Mouse (Mus musculus): ENCODE results near the gene Lao1. TPM values are rescaled to one million over a fixed set of nuclear protein-coding genes. Genes with fewer than 3 reads are reported as not detected.
"Not testable (repeated sequence)": the region's sequence is repeated elsewhere in the genome, so short reads cannot be mapped to it uniquely, and the experiment has no call there.

The Lao1 gene
- polyA plus RNA-seq (2012; rRNA removed), result 0.10 and 0.18 TPM in 2 replicates

DNA sequence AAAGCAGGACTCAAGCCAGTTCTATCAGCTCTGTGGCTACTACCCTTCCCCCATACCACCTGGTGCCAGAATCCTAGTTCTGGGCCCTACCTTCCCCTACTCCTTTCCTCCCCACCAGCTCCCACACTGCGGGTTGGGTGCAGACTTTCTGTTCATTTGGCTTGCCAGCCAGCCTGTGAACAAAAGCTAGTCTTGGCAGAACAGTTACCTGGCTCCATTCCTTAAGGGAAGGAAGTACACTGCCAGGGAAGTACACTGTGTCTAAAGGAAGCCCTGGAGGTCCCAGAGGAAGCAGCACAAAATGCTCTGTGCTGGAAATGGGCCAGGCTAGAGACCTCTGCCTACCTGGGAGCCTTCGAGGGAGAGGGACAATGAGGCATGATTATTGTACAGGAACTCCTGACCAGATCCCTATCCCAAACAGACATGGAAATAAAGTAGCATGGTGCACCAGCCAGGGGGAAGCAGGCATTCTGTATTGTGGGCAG is at the start of gene Lao1:
Gene Lao1 (plus strand): TSS at position 438 of the 488 bp plus-strand sequence.
- H3K4me1 ChIP-seq (replicated peaks; ENCODE audit: control insufficient read depth, insufficient read depth, low read length), result no peaks in the 10 kb centered on the region
- H3K36me3 ChIP-seq (ENCODE audit: control insufficient read depth, insufficient read depth, low read length), result no peaks in the 10 kb centered on the region
- no peak for DNase-seq
- H3K4me3 ChIP-seq (ENCODE audit: control insufficient read depth, insufficient read depth, low read length), result no peak within 1 kb of the TSS
- H3K27me3 ChIP-seq (ENCODE audit: control insufficient read depth, insufficient read depth, low read length), result no peaks in the 10 kb centered on the region
- WGBS, result 81% methylated on average over 2 of the region's 2 CpGs
- TF ChIP-seq CTCF (IDR thresholded peaks at IDR 0.05; ENCODE audit: borderline replicate concordance, control insufficient read depth, extremely low read depth, insufficient read depth, low read length, poor library complexity) (no peak), POLR2A (IDR thresholded peaks at IDR 0.05; ENCODE audit: control insufficient read depth, extremely low read depth, insufficient read depth, low read length, poor library complexity) (no peak)
- no peak within 1 kb of the TSS for H3K27ac ChIP-seq (ENCODE audit: control insufficient read depth, insufficient read depth, low read length)

DNA sequence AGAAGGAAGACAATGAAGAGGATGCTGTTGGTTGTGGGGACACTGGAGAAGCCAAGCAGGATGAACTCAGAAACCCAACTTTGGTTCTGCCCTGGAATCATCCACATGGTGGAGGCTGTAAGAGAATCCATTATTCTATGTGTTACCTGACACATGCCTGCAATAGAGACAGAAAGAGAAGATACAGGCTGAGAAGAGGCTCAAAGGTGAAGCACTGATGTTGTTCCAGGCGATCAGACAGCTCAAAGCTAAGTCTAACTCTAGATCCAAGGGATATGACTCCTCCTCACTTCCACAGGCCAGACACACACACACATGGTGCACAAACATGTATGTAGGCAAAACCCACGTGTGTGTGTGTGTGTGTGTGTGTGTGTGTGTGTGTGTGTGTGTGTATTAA is 44.0 kb upstream of the Lao1 start, which contains the start of gene Olfr1329:
Gene Olfr1329 (minus strand): TSS at position 101 of the 400 bp plus-strand sequence.
- WGBS, result 74% methylated on average over 2 of the region's 2 CpGs
- H3K4me3 ChIP-seq (ENCODE audit: control insufficient read depth, insufficient read depth, low read length); H3K27ac ChIP-seq (ENCODE audit: control insufficient read depth, insufficient read depth, low read length); H3K27me3 ChIP-seq (ENCODE audit: control insufficient read depth, insufficient read depth, low read length); DNase-seq; H3K4me1 ChIP-seq (replicated peaks; ENCODE audit: control insufficient read depth, insufficient read depth, low read length); H3K36me3 ChIP-seq (ENCODE audit: control insufficient read depth, insufficient read depth, low read length): not testable (repeated sequence)

DNA sequence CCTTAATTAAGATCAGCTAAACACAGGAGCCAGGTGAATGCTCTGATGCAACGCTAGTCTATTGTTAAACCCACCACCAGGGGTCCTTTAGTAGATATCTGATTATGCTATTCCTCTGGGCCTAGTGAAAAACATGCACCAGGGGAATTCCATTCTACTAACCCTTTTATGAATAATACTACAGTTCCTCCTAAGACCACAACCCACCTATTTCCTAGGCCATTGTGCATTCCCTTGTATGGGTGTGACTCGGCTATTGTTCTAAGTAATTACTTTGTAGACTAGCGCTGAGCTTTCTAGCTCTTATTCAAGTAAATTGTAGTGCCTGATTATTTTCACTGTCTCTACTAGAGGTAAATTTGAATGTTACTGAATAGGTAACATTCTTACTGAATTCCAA is 30.1 kb upstream of the Lao1 start:
- not testable (repeated sequence) for H3K27me3 ChIP-seq (ENCODE audit: control insufficient read depth, insufficient read depth, low read length); H3K36me3 ChIP-seq (ENCODE audit: control insufficient read depth, insufficient read depth, low read length); H3K4me1 ChIP-seq (replicated peaks; ENCODE audit: control insufficient read depth, insufficient read depth, low read length); H3K27ac ChIP-seq (ENCODE audit: control insufficient read depth, insufficient read depth, low read length); H3K4me3 ChIP-seq (ENCODE audit: control insufficient read depth, insufficient read depth, low read length); DNase-seq
- WGBS, result 92% methylated on average over 3 of the region's 3 CpGs

- Histone ChIP-seq H3K27me3 (ENCODE audit: control insufficient read depth, insufficient read depth, low read length) (no peaks in the 10 kb centered on the region), H3K36me3 (ENCODE audit: control insufficient read depth, insufficient read depth, low read length) (no peaks in the 10 kb centered on the region), H3K4me1 (replicated peaks; ENCODE audit: control insufficient read depth, insufficient read depth, low read length) (no peaks in the 10 kb centered on the region), H3K27ac (ENCODE audit: control insufficient read depth, insufficient read depth, low read length) (no peak within 1 kb of the TSS), H3K4me3 (ENCODE audit: control insufficient read depth, insufficient read depth, low read length) (no peak within 1 kb of the TSS)
- DNase-seq, result no peak
- 74% methylated on average over 2 of the region's 2 CpGs for WGBS
- no peak for TF ChIP-seq CTCF (IDR thresholded peaks at IDR 0.05; ENCODE audit: borderline replicate concordance, control insufficient read depth, extremely low read depth, insufficient read depth, low read length, poor library complexity)
- no peak for TF ChIP-seq POLR2A (IDR thresholded peaks at IDR 0.05; ENCODE audit: control insufficient read depth, extremely low read depth, insufficient read depth, low read length, poor library complexity)
Measured at GRCm38 (mm10) chr4:118938512-118938911, 22.9 kb upstream of the Lao1 start, which contains the start of gene Olfr1328. TSS of gene Olfr1328 (minus strand) at chr4:118938612.

DNA sequence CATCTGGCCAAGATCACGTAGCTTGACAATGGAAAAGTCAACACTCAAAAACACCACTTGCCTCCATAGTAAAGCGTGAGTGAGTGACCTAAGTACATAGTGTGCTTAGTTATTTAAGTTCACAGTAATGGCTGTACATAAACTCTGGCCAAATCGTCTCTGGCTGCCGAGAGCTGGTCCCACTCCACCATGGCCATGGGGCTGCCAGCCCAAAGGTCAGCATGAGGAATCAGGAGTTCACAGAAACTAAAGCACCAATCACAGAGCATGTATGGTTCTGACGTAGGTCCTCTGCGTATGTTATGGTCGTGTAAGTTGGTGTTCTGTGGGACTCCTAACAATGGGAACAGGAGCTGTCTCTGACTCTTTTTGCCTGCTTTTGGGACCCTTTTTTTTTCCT is 2.6 kb upstream of the Lao1 start:
- Histone ChIP-seq H3K4me3 (ENCODE audit: control insufficient read depth, insufficient read depth, low read length) (no peak overlapping the region), H3K27ac (ENCODE audit: control insufficient read depth, insufficient read depth, low read length) (no peak overlapping the region), H3K27me3 (ENCODE audit: control insufficient read depth, insufficient read depth, low read length) (no peaks in the 10 kb centered on the region), H3K4me1 (replicated peaks; ENCODE audit: control insufficient read depth, insufficient read depth, low read length) (no peaks in the 10 kb centered on the region), H3K36me3 (ENCODE audit: control insufficient read depth, insufficient read depth, low read length) (no peaks in the 10 kb centered on the region)
- DNase-seq, result no peak
- TF ChIP-seq POLR2A (IDR thresholded peaks at IDR 0.05; ENCODE audit: control insufficient read depth, extremely low read depth, insufficient read depth, low read length, poor library complexity) (no peak), CTCF (IDR thresholded peaks at IDR 0.05; ENCODE audit: borderline replicate concordance, control insufficient read depth, extremely low read depth, insufficient read depth, low read length, poor library complexity) (no peak)
- 89% methylated on average over 7 of the region's 7 CpGs for WGBS

- 94% methylated on average over 15 of the region's 15 CpGs for WGBS
- Histone ChIP-seq H3K27me3 (ENCODE audit: control insufficient read depth, insufficient read depth, low read length) (no peaks in the 10 kb centered on the region), H3K4me3 (ENCODE audit: control insufficient read depth, insufficient read depth, low read length) (no peak overlapping the region), H3K27ac (ENCODE audit: control insufficient read depth, insufficient read depth, low read length) (no peak overlapping the region), H3K4me1 (replicated peaks; ENCODE audit: control insufficient read depth, insufficient read depth, low read length) (no peaks in the 10 kb centered on the region), H3K36me3 (ENCODE audit: control insufficient read depth, insufficient read depth, low read length) (no peaks in the 10 kb centered on the region)
- no peak for DNase-seq
- TF ChIP-seq CTCF (IDR thresholded peaks at IDR 0.05; ENCODE audit: borderline replicate concordance, control insufficient read depth, extremely low read depth, insufficient read depth, low read length, poor library complexity) (no peak), POLR2A (IDR thresholded peaks at IDR 0.05; ENCODE audit: control insufficient read depth, extremely low read depth, insufficient read depth, low read length, poor library complexity) (no peak)
Measured at GRCm38 (mm10) chr4:118967711-118968110, 6.3 kb downstream of the Lao1 start.

DNA sequence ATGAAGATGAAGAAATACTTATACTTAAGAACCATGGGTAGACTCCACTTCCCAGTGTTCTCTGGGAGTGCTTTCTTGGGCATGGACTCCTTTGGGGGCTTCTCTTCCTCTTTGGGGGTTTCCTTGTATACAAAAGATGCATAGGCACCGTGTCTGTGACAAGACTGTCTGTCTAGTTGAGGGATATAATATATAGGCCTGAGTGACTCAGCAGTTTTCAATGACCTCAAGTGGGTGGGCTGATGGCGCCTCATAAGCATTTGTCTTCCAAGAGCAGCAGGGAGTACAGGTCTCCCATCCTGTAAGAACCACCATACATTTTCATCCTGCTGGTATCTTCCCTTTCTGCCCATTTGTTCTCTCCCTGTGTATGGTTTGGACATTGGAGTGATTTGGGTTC is 11.9 kb downstream of the Lao1 start:
- H3K36me3 ChIP-seq (ENCODE audit: control insufficient read depth, insufficient read depth, low read length), result no peaks in the 10 kb centered on the region
- no peaks in the 10 kb centered on the region for H3K4me1 ChIP-seq (replicated peaks; ENCODE audit: control insufficient read depth, insufficient read depth, low read length)
- 48% methylated on average over 2 of the region's 2 CpGs for WGBS
- DNase-seq, result no peak
- H3K27ac ChIP-seq (ENCODE audit: control insufficient read depth, insufficient read depth, low read length), result no peak overlapping the region
- no peak for TF ChIP-seq POLR2A (IDR thresholded peaks at IDR 0.05; ENCODE audit: control insufficient read depth, extremely low read depth, insufficient read depth, low read length, poor library complexity)
- TF ChIP-seq CTCF (IDR thresholded peaks at IDR 0.05; ENCODE audit: borderline replicate concordance, control insufficient read depth, extremely low read depth, insufficient read depth, low read length, poor library complexity), result no peak
- no peak overlapping the region for H3K4me3 ChIP-seq (ENCODE audit: control insufficient read depth, insufficient read depth, low read length)
- no peaks in the 10 kb centered on the region for H3K27me3 ChIP-seq (ENCODE audit: control insufficient read depth, insufficient read depth, low read length)
